ENCODE assay signal across 16 mouse cellular contexts in genomic region chr5:137065454-137065853, GRCm38 (mm10). TPM values are rescaled to one million over a fixed set of nuclear protein-coding genes. Genes with fewer than 3 reads are reported as not detected.
"Had no signal": no experiment of that assay in that cellular context is flagged by ENCODE, and none has a peak within 500 bp of the region (broad histone marks: within the 10 kb centered on the region; RNA-seq: fewer than 3 reads in every experiment).

No protein-coding gene starts in this region.

- H3K4me2 ChIP-seq: lung, embryonic 14.5 days; midbrain, embryonic 12.5 days; neural tube, embryonic 12.5 days; stomach, embryonic 15.5 days had no signal

- H3K4me3 ChIP-seq: midbrain, embryonic 10.5 days; midbrain, embryonic 12.5 days; neural tube, embryonic 12.5 days; stomach, embryonic 15.5 days had no signal

- H3K27me3 ChIP-seq: midbrain, embryonic 12.5 days; neural tube, embryonic 12.5 days; stomach, embryonic 15.5 days had no signal

- DNase-seq: lung, adult 18-20 months; lung, embryonic 14.5 days; lung, postnatal 10 days; lung, postnatal 4 days; midbrain, embryonic 14.5 days; right cerebral cortex, postnatal 14 days; thymus, adult 2 months; thymus, postnatal 25 days; thymus, postnatal 4 days had no signal

- H3K36me3 ChIP-seq: midbrain, embryonic 10.5 days; midbrain, embryonic 12.5 days; neural tube, embryonic 12.5 days; stomach, embryonic 15.5 days had no signal

RNA-seq across cellular contexts. Expression of gene Serpine1, which starts 6.6 kb away (rescaled TPM):
- total RNA-seq: megakaryocyte, adult 5-6 weeks; neutrophil, adult 5-6 weeks had no signal

RNA-seq across cellular contexts. Expression of gene Vgf, which starts 39.3 kb away (rescaled TPM):
- total RNA-seq: megakaryocyte, adult 5-6 weeks; neutrophil, adult 5-6 weeks had no signal
- polyA plus RNA-seq: spleen, adult 2 months had no signal
